Mouse (Mus musculus): ENCODE measurements around the gene Actl6b. TPM values are rescaled to one million over a fixed set of nuclear protein-coding genes. Genes with fewer than 3 reads are reported as not detected.

The Actl6b gene
- polyA plus RNA-seq, 1 experiment from 2014 or later, result 0.40 TPM

- no peak overlapping the region for H3K4me2 ChIP-seq (replicated peaks; ENCODE audit: low read depth, low read length)
- 94% methylated on average over 6 of the region's 6 CpGs for WGBS
- H3K9me3 ChIP-seq (ENCODE audit: low read length), result no peaks in the 10 kb centered on the region
- peaks cover 20% of the 10 kb centered on the region; the same call in 1 of the 2 replicates for H3K4me1 ChIP-seq (ENCODE audit: insufficient read depth, low read length)
- no peak overlapping the region for H3K27ac ChIP-seq (ENCODE audit: low read length)
- no peaks in the 10 kb centered on the region for H3K27me3 ChIP-seq (ENCODE audit: insufficient read depth, low read length)
- ATAC-seq (ENCODE audit: low FRiP score, low TSS enrichment), result no peak
- H3K9ac ChIP-seq (replicated peaks; ENCODE audit: low read length), result no peak overlapping the region
- H3K4me3 ChIP-seq (ENCODE audit: low read length), result no peak overlapping the region
- no peaks in the 10 kb centered on the region for H3K36me3 ChIP-seq (ENCODE audit: insufficient read depth, low read length)
Measured at GRCm38 (mm10) chr5:137597625-137598024, 44.3 kb downstream of the Actl6b start.

DNA sequence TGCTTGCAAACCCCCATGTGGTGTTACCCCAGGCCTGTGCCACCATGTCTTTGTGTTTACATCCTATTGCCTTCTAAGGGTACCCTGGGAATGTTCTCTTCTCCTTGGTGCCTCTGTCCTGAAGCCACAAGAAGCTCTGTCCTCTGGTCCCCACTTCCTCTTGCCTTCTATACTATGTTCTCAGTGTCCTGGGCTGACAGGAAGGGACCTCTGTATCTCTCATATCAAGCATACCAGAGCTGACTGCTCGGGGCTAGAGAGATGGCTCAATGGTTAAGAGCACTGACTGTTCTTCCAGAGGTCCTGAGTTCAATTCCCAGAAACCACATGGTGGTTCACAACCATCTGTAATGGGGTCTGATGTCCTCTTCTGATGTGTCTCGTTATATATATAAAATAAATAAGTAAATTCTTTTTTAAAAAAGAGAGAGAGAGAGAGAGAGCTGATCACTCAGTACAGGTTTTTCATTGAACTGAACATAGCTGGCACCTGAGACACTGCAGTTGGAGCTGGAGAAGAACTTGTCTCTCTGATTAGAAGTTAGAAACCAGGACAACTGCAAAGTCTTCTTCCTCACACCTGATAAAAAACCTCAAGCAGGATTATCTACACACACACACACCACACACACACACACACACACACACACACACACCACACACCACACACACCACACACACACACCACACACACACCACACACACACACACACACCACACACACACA lies 44.9 kb downstream of the Actl6b start:
- Histone ChIP-seq H3K9me3 (ENCODE audit: low read length) (no peaks in the 10 kb centered on the region), H3K9ac (replicated peaks; ENCODE audit: low read length) (no peak overlapping the region), H3K36me3 (ENCODE audit: insufficient read depth, low read length) (no peaks in the 10 kb centered on the region), H3K27ac (ENCODE audit: low read length) (no peak overlapping the region), H3K4me3 (ENCODE audit: low read length) (no peak overlapping the region), H3K27me3 (ENCODE audit: insufficient read depth, low read length) (no peaks in the 10 kb centered on the region), H3K4me1 (ENCODE audit: insufficient read depth, low read length) (peaks cover 26% of the 10 kb centered on the region; the same call in 1 of the 2 replicates), H3K4me2 (replicated peaks; ENCODE audit: low read depth, low read length) (no peak overlapping the region)
- ATAC-seq (ENCODE audit: low FRiP score, low TSS enrichment), result no peak
- 79% methylated on average over 2 of the region's 2 CpGs for WGBS

DNA sequence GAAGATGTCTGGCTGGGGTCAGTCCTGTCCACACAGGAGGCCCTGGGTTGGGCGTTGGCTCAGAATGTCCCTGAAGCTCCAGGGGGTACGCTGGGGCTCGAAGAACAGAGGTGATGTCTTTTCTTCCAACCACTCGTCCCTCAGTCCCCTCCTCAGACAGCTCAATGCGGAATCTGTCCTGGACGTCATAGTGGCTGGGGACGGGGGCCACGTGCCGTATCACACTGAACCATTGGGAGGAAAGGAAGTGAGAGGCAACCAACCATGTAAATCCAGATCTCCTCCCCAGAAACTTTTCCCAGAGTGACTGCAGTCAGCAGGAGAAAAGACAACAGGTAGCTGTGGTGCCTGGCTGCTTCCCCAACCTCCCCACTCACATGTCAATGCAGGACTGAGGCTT lies 46.3 kb downstream of the Actl6b start:
- Histone ChIP-seq H3K27ac (ENCODE audit: low read length) (peak overlapping the region; percentile 30; the same call in 1 of the 2 replicates), H3K4me1 (ENCODE audit: insufficient read depth, low read length) (peaks cover 28% of the 10 kb centered on the region; the same call in 1 of the 2 replicates), H3K4me2 (replicated peaks; ENCODE audit: low read depth, low read length) (peak overlapping the region; percentile 92), H3K36me3 (ENCODE audit: insufficient read depth, low read length) (no peaks in the 10 kb centered on the region), H3K9me3 (ENCODE audit: low read length) (no peaks in the 10 kb centered on the region), H3K27me3 (ENCODE audit: insufficient read depth, low read length) (no peaks in the 10 kb centered on the region), H3K9ac (replicated peaks; ENCODE audit: low read length) (peak overlapping the region; percentile 81), H3K4me3 (ENCODE audit: low read length) (peak overlapping the region; percentile 72)
- 35% methylated on average over 9 of the region's 9 CpGs for WGBS
- no peak for ATAC-seq (ENCODE audit: low FRiP score, low TSS enrichment)

DNA sequence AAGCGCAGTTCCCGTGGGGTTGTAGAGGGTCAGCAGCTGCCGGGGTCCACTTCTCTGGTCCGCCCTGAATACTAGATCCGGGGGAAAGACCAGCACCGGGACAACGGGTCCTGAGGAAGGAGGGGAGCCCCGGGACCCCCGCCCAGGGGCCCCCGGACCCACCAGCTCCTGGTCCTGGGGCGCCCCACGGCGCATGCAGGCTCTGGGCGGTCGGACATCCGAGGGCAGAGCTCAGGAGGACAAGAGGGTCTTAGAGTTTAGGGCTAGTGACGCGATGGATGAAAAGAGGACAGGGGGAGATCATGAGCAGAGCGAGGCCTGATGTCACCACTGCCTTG lies 46.9 kb downstream of the Actl6b start:
- peak overlapping the region; percentile 81 for H3K9ac ChIP-seq (replicated peaks; ENCODE audit: low read length)
- H3K36me3 ChIP-seq (ENCODE audit: insufficient read depth, low read length), result no peaks in the 10 kb centered on the region
- peak overlapping the region; percentile 93 for H3K27ac ChIP-seq (ENCODE audit: low read length)
- WGBS, result under 1% methylated on average over 19 of the region's 19 CpGs
- H3K9me3 ChIP-seq (ENCODE audit: low read length), result no peaks in the 10 kb centered on the region
- peaks cover 28% of the 10 kb centered on the region; the same call in 1 of the 2 replicates for H3K4me1 ChIP-seq (ENCODE audit: insufficient read depth, low read length)
- ATAC-seq (ENCODE audit: low FRiP score, low TSS enrichment), result peak; percentile 66
- H3K27me3 ChIP-seq (ENCODE audit: insufficient read depth, low read length), result no peaks in the 10 kb centered on the region
- H3K4me3 ChIP-seq (ENCODE audit: low read length), result peak overlapping the region; percentile 72
- H3K4me2 ChIP-seq (replicated peaks; ENCODE audit: low read depth, low read length), result peak overlapping the region; percentile 92

DNA sequence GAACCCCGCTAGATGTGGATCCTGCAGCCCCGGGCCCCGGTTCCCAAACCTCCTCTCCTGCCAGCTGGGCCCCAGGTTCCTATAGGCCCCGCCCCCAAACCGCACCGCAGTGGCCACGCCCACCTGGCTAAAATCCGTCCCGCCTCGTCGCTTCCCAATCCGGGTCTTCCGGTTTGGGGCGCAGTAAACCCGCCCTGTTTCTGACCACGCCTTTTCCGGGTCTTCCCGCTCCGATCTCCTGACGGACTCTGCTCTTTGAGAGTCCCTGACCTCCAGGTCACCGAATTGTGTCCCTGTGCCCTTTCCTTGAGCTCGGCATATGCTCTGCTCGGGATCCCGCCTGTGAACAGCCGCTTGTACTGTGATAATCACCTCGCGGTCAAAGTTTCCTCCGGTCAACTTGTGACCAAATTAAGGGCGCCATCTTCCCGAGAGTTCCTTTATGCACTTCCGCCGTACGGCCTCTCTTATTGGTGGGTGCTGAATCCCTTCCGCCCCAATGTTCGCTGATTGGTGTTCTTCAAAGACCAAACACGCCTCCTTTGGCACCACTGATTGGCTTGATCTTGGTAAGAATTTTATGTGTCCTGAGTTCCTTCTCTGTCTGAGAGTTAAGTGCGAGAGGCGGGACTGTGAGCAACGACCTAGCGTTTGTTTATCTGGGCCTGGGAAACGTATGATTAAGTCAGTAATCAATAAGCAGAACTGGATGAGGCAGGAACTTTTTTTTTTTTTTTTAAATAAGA lies 47.5 kb downstream of the Actl6b start, which contains the start of gene Mospd3:
Gene Mospd3 (minus strand): TSS at position 440 of the 746 bp plus-strand sequence.
- Histone ChIP-seq H3K27me3 (ENCODE audit: insufficient read depth, low read length) (no peaks in the 10 kb centered on the region), H3K36me3 (ENCODE audit: insufficient read depth, low read length) (no peaks in the 10 kb centered on the region), H3K4me1 (ENCODE audit: insufficient read depth, low read length) (peaks cover 28% of the 10 kb centered on the region; the same call in 1 of the 2 replicates), H3K9ac (replicated peaks; ENCODE audit: low read length) (peak within 1 kb of the TSS; percentile 81), H3K4me3 (ENCODE audit: low read length) (peak within 1 kb of the TSS; percentile 72), H3K4me2 (replicated peaks; ENCODE audit: low read depth, low read length) (peak within 1 kb of the TSS; percentile 92), H3K9me3 (ENCODE audit: low read length) (no peaks in the 10 kb centered on the region), H3K27ac (ENCODE audit: low read length) (peak within 1 kb of the TSS; percentile 93)
- peak; percentile 95 for ATAC-seq (ENCODE audit: low FRiP score, low TSS enrichment)
- WGBS, result under 1% methylated on average over 41 of the region's 41 CpGs

- peak overlapping the region; percentile 92 for H3K4me2 ChIP-seq (replicated peaks; ENCODE audit: low read depth, low read length)
- no peaks in the 10 kb centered on the region for H3K27me3 ChIP-seq (ENCODE audit: insufficient read depth, low read length)
- no peaks in the 10 kb centered on the region for H3K9me3 ChIP-seq (ENCODE audit: low read length)
- peaks cover 4% of the 10 kb centered on the region for H3K36me3 ChIP-seq (ENCODE audit: insufficient read depth, low read length)
- H3K4me1 ChIP-seq (ENCODE audit: insufficient read depth, low read length), result peaks cover 28% of the 10 kb centered on the region; the same call in 1 of the 2 replicates
- under 1% methylated on average over 22 of the region's 22 CpGs for WGBS
- peak overlapping the region; percentile 83 for H3K27ac ChIP-seq (ENCODE audit: low read length)
- ATAC-seq (ENCODE audit: low FRiP score, low TSS enrichment), result no peak
- H3K4me3 ChIP-seq (ENCODE audit: low read length), result peak overlapping the region; percentile 72
- peak overlapping the region; percentile 79 for H3K9ac ChIP-seq (replicated peaks; ENCODE audit: low read length)
Measured at GRCm38 (mm10) chr5:137601365-137601729, 48.0 kb downstream of the Actl6b start.

DNA sequence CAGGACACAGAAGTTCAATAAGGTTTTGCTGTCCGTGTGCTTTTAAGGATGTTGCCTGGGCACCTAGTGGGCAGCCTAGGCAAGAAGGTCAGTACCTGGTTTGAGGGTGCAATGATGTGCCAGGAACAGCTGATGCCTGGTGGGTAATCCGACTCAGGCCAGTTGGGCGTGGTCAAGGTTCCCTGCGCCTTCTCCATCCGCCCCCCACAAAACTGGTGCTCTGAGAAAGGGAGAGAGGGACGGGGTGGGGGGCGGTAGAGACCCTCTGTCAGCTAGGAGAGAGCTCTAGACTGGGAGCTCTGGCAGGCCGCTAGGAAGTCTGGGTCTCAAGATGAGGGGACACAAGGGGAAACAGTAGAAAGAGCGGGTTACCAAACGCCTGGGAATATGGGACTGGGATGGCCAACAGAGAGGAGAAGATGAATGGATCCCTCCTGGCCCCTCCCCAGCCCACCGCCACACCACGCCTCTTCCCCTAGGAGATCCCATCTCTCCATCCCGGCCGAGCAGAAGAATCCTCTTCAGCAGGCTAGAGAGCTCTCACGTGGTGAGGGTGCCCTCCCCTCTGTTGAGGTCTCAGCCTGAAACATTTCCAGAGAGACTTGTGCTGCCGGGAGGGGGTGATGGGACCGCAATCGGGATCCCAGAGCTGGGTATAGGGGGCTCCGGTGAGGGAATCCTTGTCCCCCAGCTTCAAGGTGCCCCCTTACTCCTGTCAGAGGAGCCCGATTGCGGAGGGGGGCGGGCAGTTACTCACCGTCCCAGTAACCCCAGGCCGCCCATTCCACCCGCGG lies 54.7 kb downstream of the Actl6b start:
- WGBS, result 20% methylated on average over 26 of the region's 26 CpGs
- no peak overlapping the region for H3K27ac ChIP-seq (ENCODE audit: low read length)
- H3K27me3 ChIP-seq (ENCODE audit: insufficient read depth, low read length), result no peaks in the 10 kb centered on the region; the same call in 1 of the 2 replicates
- peak overlapping the region; percentile 32 for H3K4me3 ChIP-seq (ENCODE audit: low read length)
- peaks cover 54% of the 10 kb centered on the region for H3K4me1 ChIP-seq (ENCODE audit: insufficient read depth, low read length)
- H3K9me3 ChIP-seq (ENCODE audit: low read length), result no peaks in the 10 kb centered on the region
- H3K36me3 ChIP-seq (ENCODE audit: insufficient read depth, low read length), result peaks cover 12% of the 10 kb centered on the region
- peak overlapping the region; percentile 51 for H3K9ac ChIP-seq (replicated peaks; ENCODE audit: low read length)
- H3K4me2 ChIP-seq (replicated peaks; ENCODE audit: low read depth, low read length), result peak overlapping the region; percentile 58
- no peak for ATAC-seq (ENCODE audit: low FRiP score, low TSS enrichment)

DNA sequence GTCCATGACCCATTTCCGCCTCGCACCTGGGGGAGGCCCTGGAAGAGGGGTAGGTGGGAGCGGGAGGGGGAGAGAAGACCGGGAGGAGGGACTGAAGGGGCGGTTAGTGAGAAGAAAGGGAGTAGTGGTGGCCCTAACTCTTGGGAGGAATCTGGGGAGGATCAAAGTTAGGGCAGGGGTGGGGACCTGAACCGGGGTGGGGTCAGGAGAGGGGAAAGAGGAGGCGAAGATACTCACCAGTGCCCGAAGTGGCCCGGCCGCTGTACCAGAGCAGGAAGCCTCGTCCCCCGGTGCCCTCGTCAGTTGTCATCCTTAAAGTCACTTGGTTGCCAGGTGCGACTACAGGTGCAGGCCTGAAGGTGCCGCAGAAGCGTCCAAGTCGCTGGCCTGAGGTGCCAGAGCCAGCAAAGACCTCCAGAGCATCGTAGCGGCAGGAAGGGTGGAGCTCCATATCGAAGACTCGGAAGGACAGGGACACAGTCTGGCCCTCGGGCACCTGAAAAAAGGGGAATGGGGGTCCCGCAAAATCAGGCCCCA lies 55.4 kb downstream of the Actl6b start:
- Histone ChIP-seq H3K4me1 (ENCODE audit: insufficient read depth, low read length) (peaks cover 56% of the 10 kb centered on the region), H3K27ac (ENCODE audit: low read length) (no peak overlapping the region), H3K9ac (replicated peaks; ENCODE audit: low read length) (peak overlapping the region; percentile 51), H3K4me3 (ENCODE audit: low read length) (peak overlapping the region; percentile 32), H3K27me3 (ENCODE audit: insufficient read depth, low read length) (no peaks in the 10 kb centered on the region; the same call in 1 of the 2 replicates), H3K36me3 (ENCODE audit: insufficient read depth, low read length) (peaks cover 12% of the 10 kb centered on the region), H3K4me2 (replicated peaks; ENCODE audit: low read depth, low read length) (peak overlapping the region; percentile 58), H3K9me3 (ENCODE audit: low read length) (no peaks in the 10 kb centered on the region)
- WGBS, result 18% methylated on average over 22 of the region's 23 CpGs
- no peak for ATAC-seq (ENCODE audit: low FRiP score, low TSS enrichment)

DNA sequence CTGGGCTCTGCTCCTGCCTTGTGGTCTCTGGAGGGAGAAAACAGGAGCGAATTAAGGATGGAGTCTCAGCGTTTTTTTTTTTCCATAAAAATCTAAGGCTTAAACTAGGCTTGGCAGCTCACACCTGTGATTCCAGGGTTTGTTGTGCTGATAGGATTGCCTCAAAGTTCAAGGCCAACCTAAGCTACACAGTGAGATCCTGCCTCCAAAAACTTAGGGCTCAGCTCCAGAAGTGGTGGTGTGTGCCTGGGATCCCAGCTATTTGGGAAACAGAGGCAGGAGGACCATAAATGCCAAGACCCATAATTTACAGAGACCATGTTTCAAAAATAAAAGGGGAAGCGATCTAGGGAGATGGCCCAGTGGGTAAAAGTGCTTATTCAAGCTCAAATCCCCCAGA lies 56.0 kb downstream of the Actl6b start:
- WGBS, result 49% methylated on average over 3 of the region's 3 CpGs
- no peak for ATAC-seq (ENCODE audit: low FRiP score, low TSS enrichment)
- Histone ChIP-seq H3K27me3 (ENCODE audit: insufficient read depth, low read length) (no peaks in the 10 kb centered on the region; the same call in 1 of the 2 replicates), H3K4me1 (ENCODE audit: insufficient read depth, low read length) (peaks cover 56% of the 10 kb centered on the region), H3K36me3 (ENCODE audit: insufficient read depth, low read length) (peaks cover 12% of the 10 kb centered on the region), H3K9ac (replicated peaks; ENCODE audit: low read length) (no peak overlapping the region), H3K9me3 (ENCODE audit: low read length) (no peaks in the 10 kb centered on the region), H3K4me3 (ENCODE audit: low read length) (no peak overlapping the region), H3K4me2 (replicated peaks; ENCODE audit: low read depth, low read length) (peak overlapping the region; percentile 58), H3K27ac (ENCODE audit: low read length) (no peak overlapping the region)
